Mouse (Mus musculus) brown adipose tissue, adult 24 weeks (tissue): ENCODE measurements at regions not wholly inside any gene's neighbourhood (a gene's known extent, or its start where the extent isn't known, plus 50 kb on each side); places are given as distances from the start of the nearest gene placed in this dataset.

Experiments used
- H3K27ac ChIP-seq: fragments of 200-500 bp; replicated peaks from 2 replicates; pipeline ENCODE4 v1.5.1; 2012; ENCODE audit warnings: low read depth, mild to moderate bottlenecking, low read length
- H3K4me1 ChIP-seq: fragments of 200-500 bp; 2 replicates; pipeline ENCODE4 v1.6.1; 2012; ENCODE audit warnings: low read length, mixed read lengths; ENCODE audit not compliant: control insufficient read depth, insufficient read depth, insufficient read length
- H3K4me3 ChIP-seq: fragments of 200-500 bp; 2 replicates; pipeline ENCODE4 v1.5.1; 2012; ENCODE audit warnings: low read depth, mild to moderate bottlenecking, low read length, moderate library complexity; ENCODE audit not compliant: insufficient read depth

DNA sequence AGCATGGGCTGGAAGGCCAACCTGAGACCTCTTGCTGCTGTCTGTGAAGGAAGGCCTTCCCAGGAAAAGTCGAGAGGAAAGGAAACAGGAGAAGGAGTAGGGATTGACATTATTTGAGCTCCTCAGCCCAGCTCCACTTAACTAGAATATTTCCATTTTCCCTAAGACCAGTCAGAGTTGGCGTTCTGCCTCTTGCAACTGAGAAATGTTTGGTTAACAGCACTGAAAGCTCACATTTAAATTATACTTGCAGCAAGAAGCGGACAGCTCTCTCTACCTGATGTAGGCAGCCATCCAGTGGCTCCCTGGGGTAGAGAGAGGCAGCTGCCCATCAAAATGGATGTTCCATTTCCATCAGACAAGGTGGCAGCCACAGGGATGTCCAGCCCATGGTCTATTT is 131.6 kb upstream of the Pkdcc start:
- Histone ChIP-seq H3K27ac (no peak overlapping the region), H3K4me1 (no peaks in the 10 kb centered on the region), H3K4me3 (no peak overlapping the region)

DNA sequence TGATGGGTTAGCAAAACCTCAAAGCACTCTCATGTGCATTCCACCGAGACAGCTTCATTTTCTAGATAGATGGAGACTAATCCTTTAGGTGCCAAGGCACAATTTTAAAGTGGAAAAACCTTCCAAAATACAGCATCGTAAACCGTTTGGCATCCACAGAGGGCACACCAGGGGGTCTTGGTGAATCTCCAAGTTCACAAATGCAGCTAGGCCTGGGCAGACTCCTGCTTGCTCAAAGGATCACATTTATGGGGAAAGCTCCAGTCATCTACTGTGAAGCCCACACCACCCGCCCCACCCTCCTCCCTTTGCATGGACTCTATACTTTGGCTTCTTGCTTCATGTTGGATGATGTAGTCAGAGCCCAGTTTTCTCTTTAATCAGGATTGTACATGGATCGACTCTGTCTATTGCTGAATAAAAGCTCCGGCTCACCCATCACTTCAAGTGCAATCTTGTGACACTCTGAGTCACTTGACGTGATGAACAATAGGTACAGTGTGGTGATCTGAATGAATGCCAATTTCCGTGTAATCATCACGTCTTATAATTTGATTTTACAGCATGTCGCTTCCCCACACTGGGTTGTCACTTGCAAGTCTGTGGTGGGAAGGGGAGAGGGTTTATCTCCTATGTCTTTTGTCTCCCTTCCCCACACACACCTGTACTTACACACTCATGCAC is 129.2 kb upstream of the Pkdcc start:
- Histone ChIP-seq H3K4me1 (no peaks in the 10 kb centered on the region), H3K27ac (no peak overlapping the region), H3K4me3 (no peak overlapping the region)

DNA sequence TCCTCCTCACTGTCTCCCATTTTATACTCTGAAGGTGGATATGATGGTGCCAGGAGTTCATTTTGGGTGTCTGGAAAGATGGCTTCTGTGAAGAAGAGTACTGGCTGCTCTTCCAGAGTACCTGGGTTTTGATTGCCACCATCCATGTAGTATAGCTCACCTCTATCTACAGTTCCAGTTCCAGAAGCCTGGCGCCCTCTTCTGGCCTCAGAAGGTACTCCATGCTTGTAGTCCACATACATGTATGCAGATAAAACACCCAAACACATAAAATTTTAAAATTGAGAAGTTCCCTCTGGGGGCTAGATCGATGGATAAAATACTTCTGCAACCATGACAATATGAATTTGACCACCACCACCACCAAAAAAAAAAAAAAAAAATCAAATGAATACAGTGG is 128.4 kb upstream of the Pkdcc start:
- Histone ChIP-seq H3K27ac (no peak overlapping the region), H3K4me3 (no peak overlapping the region), H3K4me1 (no peaks in the 10 kb centered on the region)

- Histone ChIP-seq H3K27ac (no peak overlapping the region), H3K4me3 (no peak overlapping the region), H3K4me1 (no peaks in the 10 kb centered on the region)
These were observed 126.6 kb upstream of the Pkdcc start for GRCm38 (mm10) chr17:83088471-83088870.

- H3K4me3 ChIP-seq, result no peak overlapping the region
- H3K27ac ChIP-seq, result no peak overlapping the region
- no peaks in the 10 kb centered on the region for H3K4me1 ChIP-seq
These were observed 125.0 kb upstream of the Pkdcc start for GRCm38 (mm10) chr17:83089856-83090692.

- H3K4me1 ChIP-seq, result no peaks in the 10 kb centered on the region
- H3K27ac ChIP-seq, result no peak overlapping the region
- H3K4me3 ChIP-seq, result no peak overlapping the region
These were observed 121.2 kb upstream of the Pkdcc start for GRCm38 (mm10) chr17:83093862-83094261.

GRCm38 (mm10) chr17:83096451-83096850 is 118.6 kb upstream of the Pkdcc start:
- no peak overlapping the region for H3K27ac ChIP-seq
- H3K4me1 ChIP-seq, result no peaks in the 10 kb centered on the region
- H3K4me3 ChIP-seq, result no peak overlapping the region

DNA sequence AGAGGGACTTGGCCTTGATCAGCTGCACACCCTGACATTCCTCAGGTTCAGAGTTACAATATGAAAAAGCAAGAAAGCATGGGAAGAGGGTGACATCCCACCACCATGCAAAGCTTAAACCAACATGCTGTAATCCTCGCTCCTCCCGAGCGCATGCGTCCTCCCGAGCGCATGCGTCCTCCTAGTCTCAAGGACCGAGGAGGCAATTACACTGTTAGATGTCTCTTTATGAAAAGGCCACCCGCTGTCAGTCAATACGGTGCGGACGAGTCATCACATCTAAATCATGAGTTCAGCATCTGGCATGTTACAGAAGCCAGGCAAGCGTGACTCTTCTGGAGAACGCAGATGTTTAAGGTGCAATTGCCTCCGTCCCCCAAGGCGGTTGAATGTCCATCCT is 117.1 kb upstream of the Pkdcc start:
- Histone ChIP-seq H3K4me3 (no peak overlapping the region), H3K27ac (no peak overlapping the region), H3K4me1 (no peaks in the 10 kb centered on the region)

GRCm38 (mm10) chr17:83098679-83099413 is 116.2 kb upstream of the Pkdcc start:
- no peak overlapping the region for H3K27ac ChIP-seq
- no peaks in the 10 kb centered on the region for H3K4me1 ChIP-seq
- H3K4me3 ChIP-seq, result no peak overlapping the region

DNA sequence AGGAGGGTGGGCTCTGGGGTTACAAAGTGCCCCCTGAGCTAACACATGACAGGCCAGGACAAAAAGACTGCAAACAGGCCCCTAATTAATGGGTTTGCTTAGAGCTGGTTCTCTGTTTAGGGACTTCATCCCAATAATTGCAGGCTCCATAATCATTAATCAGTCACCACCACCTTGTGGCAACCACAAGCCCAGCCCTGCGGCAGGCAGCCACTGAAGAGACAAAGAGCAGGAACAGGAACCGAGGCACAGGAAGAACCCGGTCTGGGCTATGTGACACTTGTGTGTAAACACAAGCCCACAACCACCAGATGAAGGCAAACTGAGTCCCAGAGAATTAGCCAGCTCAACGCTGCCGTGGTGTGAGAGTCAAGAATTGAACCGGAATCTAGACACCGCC is 114.1 kb upstream of the Pkdcc start:
- Histone ChIP-seq H3K4me1 (no peaks in the 10 kb centered on the region), H3K27ac (no peak overlapping the region), H3K4me3 (no peak overlapping the region)

GRCm38 (mm10) chr17:83101756-83102155 is 113.3 kb upstream of the Pkdcc start:
- H3K27ac ChIP-seq, result no peak overlapping the region
- H3K4me1 ChIP-seq, result no peaks in the 10 kb centered on the region
- no peak overlapping the region for H3K4me3 ChIP-seq

- no peak overlapping the region for H3K27ac ChIP-seq
- H3K4me3 ChIP-seq, result no peak overlapping the region
- no peaks in the 10 kb centered on the region for H3K4me1 ChIP-seq
These were observed 112.2 kb upstream of the Pkdcc start for GRCm38 (mm10) chr17:83102675-83103412.

DNA sequence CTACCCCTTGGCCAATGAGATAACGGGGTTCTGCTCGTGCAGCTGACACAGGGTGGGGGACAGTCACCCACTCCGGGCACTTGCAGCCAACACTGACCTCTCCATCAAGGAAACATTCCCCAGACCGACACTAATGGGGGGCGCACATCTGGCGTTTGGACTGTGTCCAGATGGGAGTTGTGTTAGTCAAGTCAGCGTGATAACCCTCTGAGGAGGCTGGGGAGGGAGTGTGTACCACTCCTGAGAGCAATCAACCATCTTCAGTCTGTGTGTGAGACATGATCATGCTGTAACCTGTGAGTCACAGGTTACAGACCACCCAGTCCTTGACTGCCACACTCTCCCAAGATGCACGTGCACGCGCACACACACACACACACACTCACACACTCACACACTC is 106.9 kb upstream of the Pkdcc start:
- Histone ChIP-seq H3K27ac (no peak overlapping the region), H3K4me1 (no peaks in the 10 kb centered on the region), H3K4me3 (no peak overlapping the region)

DNA sequence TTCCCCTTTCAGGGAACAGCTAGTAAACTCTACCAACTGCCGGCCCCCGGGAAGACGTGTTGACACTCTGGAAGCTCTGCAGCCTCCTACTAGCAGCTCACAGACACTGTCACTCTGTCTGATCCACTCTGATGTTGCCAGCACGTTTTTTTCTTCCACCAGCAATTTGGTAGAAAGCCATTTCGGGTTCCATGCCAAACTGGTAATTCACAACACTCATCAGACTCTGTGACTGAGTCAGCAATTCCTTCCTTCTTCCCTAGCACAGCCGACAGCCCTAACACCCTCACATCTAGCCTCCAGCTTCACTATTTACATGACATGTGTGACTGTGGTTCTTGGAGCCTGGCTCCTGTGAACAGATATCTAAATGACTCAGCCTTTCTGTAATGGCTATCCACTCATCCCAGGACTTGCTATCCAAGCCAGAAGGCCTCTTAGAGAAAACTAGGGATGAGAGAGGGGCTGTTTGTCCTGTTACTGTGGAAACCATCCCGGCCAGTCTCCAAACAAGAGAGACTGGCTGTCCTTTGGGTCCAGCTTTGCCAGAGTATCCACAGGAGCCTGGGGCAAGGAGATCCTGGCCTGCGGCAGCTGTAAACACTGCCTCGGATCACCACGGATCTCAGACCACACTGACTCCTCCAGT is 105.2 kb upstream of the Pkdcc start:
- Histone ChIP-seq H3K4me3 (no peak overlapping the region), H3K4me1 (no peaks in the 10 kb centered on the region), H3K27ac (no peak overlapping the region)
